Mouse (Mus musculus) skeletal muscle tissue, postnatal 0 days (tissue): ENCODE measurements around the gene Tmprss15. TPM values are rescaled to one million over a fixed set of nuclear protein-coding genes. Genes with fewer than 3 reads are reported as not detected.

Source experiments
- polyA plus RNA-seq: library from polyadenylated mRNA; unstranded; fragments of >200 nt; fragmentation: Nextera tagmentation; extraction: Ambion mirVana; gene quantifications from 2 replicates; pipeline ENCODE4 v1.2.1, GENCODE M21; 2015

The Tmprss15 gene
- polyA plus RNA-seq, result not detected in 2 replicates

DNA sequence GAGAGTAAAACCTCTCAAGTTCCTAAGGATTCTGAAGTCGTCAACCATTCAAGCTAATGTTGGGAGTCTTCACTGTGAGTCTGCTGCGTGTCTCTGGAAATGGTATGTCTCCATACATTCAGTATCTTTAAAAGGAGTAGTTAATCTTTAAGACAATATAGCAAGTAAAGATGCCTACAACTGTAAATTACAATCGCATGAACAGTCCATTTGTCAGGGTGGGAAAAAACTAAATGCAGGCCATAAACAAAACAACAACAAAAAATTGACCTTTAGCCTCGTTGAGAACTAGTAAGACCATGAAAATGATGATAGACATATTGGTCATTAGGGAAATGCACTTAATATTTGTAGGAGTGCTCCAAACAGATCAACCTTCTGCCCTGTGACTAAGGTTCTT is at the start of gene Tmprss15:
TSS of gene Tmprss15 (minus strand) at position 101 of the 400 bp plus-strand sequence.

GRCm38 (mm10) chr16:78930382-78931286 is 160.3 kb downstream of the Tmprss15 start, which contains the start of gene Chodl:
TSS of gene Chodl (plus strand) at chr16:78930948.

Other genes starting within 250 kb of the Tmprss15 start
- 38.8 TPM in 2 replicates for gene Chodl, start 160.1 kb downstream of the Tmprss15 start, polyA plus RNA-seq